Mouse (Mus musculus) spleen, adult 2 months (tissue): ENCODE measurements around the gene Erg. TPM values are rescaled to one million over a fixed set of nuclear protein-coding genes. Genes with fewer than 3 reads are reported as not detected.

Experiments
- DNase-seq, 2 experiments: peaks; one replicate each; pipeline versions ENCODE4 v3.0.0 to v3.0.0-alpha.2; 2012 to 2021; ENCODE audit warnings: low spot score in 2 of 2, low read depth in 1 of 2
- H3K27ac ChIP-seq: fragments of 200-500 bp; 2 replicates; pipeline ENCODE4 v1.5.1; 2012; ENCODE audit warnings: low read length, inconsistent platforms; ENCODE audit not compliant: insufficient read depth
- H3K27me3 ChIP-seq: fragments of 200-500 bp; 2 replicates; pipeline ENCODE4 v1.6.1; 2012; ENCODE audit warnings: mild to moderate bottlenecking, moderate library complexity, low read length, inconsistent platforms; ENCODE audit not compliant: control insufficient read depth, insufficient read depth
- H3K36me3 ChIP-seq: fragments of 200-500 bp; 2 replicates; pipeline ENCODE4 v1.6.1; 2012; ENCODE audit warnings: mild to moderate bottlenecking, low read length, inconsistent platforms; ENCODE audit not compliant: control insufficient read depth, insufficient read depth
- H3K4me1 ChIP-seq: fragments of 200-500 bp; 2 replicates; pipeline ENCODE4 v1.6.1; 2011; ENCODE audit warnings: inconsistent platforms; ENCODE audit not compliant: control insufficient read depth, insufficient read depth, insufficient read length
- H3K4me3 ChIP-seq: fragments of 200-500 bp; 2 replicates; pipeline ENCODE4 v1.5.1; 2011; ENCODE audit warnings: mild to moderate bottlenecking, inconsistent platforms; ENCODE audit not compliant: insufficient read depth, insufficient read length; ENCODE audit errors: extremely low read depth
- CTCF ChIP-seq: fragments of 200-500 bp; IDR thresholded peaks from 2 replicates; pipeline ENCODE4 v1.5.1; 2011; ENCODE audit warnings: mild to moderate bottlenecking, inconsistent platforms; ENCODE audit not compliant: insufficient read depth, insufficient read length, insufficient replicate concordance; ENCODE audit errors: extremely low read depth
- POLR2A ChIP-seq: fragments of 200-500 bp; IDR thresholded peaks from 2 replicates; pipeline ENCODE4 v1.6.1; 2011; ENCODE audit warnings: low read depth, low read length, inconsistent platforms
- WGBS: fragments of 180-500 bp; shearing (Covaris S2); methylation state at CpG from one replicate; pipeline ENCODE4 v1.1.7; 2018; 5-methylcytosine and 5-hydroxymethylcytosine counted together
- polyA plus RNA-seq: library from polyadenylated mRNA; depleted of rRNA; stranded (reverse); fragments of >200 nt; gene quantifications from 2 replicates; pipeline ENCODE4 v1.2.3, GENCODE M21; 2012

The Erg gene
- polyA plus RNA-seq, 1 experiment, result 7.1 TPM

DNA sequence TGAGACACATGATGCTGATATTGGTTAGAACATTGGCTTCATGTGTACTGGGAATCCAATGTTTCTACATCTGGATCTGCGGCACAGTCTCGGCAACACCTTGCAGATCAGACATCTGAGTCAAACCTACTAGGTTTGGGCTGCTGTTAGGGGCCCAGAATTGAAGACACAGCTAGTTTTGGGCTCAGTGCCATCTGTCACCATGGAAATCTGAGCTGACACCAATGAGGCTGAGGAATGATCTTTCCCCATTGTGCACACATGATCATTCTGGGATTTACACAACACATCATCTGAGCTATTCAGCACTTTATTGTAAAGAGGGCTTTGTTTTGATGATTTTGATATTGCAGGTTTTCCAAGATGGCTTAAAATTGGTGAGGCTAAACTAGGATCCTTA is 199.4 kb downstream of the Erg start:
- Histone ChIP-seq H3K27ac (no peak overlapping the region), H3K36me3 (no peaks in the 10 kb centered on the region), H3K4me1 (peaks cover 3% of the 10 kb centered on the region; the same call in 1 of the 2 replicates), H3K4me3 (no peak overlapping the region), H3K27me3 (no peaks in the 10 kb centered on the region)
- DNase-seq, result no peak
- TF ChIP-seq CTCF, result no peak
- no peak for TF ChIP-seq POLR2A
- WGBS, result 92% methylated on average over 2 of the region's 2 CpGs

DNA sequence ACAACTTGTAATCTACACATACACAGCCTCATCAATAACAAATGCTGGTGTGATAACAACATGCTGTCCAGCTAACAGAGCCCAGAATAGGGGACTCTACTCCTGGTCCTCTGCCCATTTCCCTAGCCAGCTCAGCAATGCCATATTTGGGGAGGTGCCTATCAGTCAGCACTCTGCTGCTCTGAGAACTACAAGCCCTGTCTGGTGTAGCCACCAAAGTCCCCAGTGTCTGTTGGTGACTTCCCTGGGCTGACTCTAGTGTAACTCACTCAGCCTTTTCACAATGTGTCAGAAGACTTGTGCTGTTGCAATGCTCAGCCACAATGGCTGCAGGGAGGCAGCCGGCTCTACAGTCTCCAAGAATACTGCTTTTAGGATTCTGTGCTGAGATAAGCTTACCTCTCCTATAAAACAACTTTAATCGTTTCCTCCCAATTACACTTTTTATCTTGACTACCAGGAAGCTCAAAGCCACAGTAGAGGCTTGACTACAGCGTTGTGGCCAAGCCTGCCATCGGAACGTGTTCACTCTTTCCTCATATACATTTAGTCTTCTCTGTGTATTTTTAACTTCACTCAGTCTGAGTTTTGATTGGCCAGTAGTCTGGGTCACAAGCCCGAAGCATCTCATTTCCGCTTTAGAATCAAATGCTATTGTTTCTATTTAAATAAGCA is 201.0 kb downstream of the Erg start:
- no peak for DNase-seq
- no peak overlapping the region for H3K27ac ChIP-seq
- no peak for TF ChIP-seq CTCF
- WGBS, result 71% methylated on average over 7 of the region's 7 CpGs
- H3K4me3 ChIP-seq, result no peak overlapping the region
- no peaks in the 10 kb centered on the region for H3K36me3 ChIP-seq
- peaks cover 3% of the 10 kb centered on the region; the same call in 1 of the 2 replicates for H3K4me1 ChIP-seq
- H3K27me3 ChIP-seq, result no peaks in the 10 kb centered on the region

DNA sequence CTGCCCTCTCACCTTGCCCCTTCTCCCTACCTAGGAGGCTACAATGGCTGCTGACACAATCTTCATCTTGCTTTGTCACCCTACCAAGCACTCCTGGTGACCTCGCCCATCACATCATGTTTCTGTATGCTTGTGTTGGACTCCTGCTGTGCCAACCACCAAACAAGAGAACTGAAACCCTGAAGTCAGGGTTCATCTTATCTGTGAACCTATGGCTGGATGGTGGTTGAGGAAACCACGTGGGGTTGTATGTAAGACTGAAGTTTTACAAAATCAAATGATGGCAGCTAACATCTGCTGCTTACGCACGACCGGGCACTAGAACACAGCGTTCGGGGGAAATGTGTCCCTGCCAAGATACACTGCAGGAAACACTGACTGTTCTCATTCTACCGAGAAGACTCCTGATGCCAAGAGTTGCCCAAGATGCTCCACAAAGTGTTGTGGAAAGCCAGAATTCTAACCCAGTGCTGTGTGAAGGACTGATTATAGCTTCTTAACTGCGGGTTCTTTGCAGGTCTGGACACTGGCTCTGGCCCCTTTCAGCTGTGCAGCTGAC is 201.7 kb downstream of the Erg start:
- Histone ChIP-seq H3K4me1 (peaks cover 3% of the 10 kb centered on the region; the same call in 1 of the 2 replicates), H3K36me3 (no peaks in the 10 kb centered on the region), H3K4me3 (no peak overlapping the region), H3K27ac (no peak overlapping the region), H3K27me3 (no peaks in the 10 kb centered on the region)
- 34% methylated on average over 9 of the region's 9 CpGs for WGBS
- DNase-seq, result peak in 1 of 2 experiments; percentile 33
- TF ChIP-seq CTCF (no peak), POLR2A (no peak)

DNA sequence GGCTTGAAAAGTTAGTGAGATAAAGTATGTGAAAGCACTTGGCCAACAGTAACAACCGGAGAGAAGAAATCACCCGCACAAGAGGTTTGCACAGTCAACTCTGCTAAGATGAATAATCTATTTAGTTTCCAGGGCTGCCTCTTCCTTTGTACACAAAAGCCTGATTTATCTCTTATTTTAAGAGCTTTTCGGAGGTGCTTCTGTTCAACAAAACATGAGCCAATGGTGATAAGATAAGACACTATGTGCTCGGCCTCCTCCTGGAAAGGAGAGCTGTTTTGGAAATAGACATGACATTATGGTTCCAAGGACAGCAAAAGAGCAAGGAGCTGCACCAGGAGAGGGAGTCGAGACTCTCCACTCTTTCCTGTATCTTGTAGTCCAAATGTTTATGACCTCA is 204.1 kb downstream of the Erg start:
- H3K4me3 ChIP-seq, result no peak overlapping the region
- TF ChIP-seq POLR2A (no peak), CTCF (no peak)
- H3K27ac ChIP-seq, result no peak overlapping the region
- H3K27me3 ChIP-seq, result no peaks in the 10 kb centered on the region
- no peaks in the 10 kb centered on the region for H3K36me3 ChIP-seq
- no peak for DNase-seq
- peaks cover 3% of the 10 kb centered on the region; the same call in 1 of the 2 replicates for H3K4me1 ChIP-seq
- 81% methylated on average over 5 of the region's 5 CpGs for WGBS

DNA sequence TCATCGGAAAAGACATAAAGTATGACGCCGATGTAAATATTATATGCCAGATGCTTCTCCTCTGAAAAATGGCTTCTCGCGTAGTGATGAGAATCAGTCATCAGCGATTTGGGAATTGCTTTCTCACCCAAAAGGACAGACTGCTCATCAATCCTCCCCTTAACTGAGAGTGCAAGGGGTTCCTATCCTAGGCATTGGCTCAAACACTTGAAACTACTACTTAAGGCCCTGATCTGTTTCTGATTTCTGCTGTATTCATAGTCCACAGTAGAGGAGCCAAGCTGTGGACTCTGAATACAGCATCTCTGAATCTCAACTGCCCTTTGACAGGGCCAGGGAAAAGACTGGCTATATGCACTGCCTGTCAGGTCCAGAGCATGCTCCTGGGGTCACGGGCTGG is 209.6 kb downstream of the Erg start:
- DNase-seq, result no peak
- TF ChIP-seq CTCF (no peak), POLR2A (no peak)
- H3K4me3 ChIP-seq, result no peak overlapping the region
- peaks cover 2% of the 10 kb centered on the region; the same call in 1 of the 2 replicates for H3K4me1 ChIP-seq
- 95% methylated on average over 7 of the region's 7 CpGs for WGBS
- no peak overlapping the region for H3K27ac ChIP-seq
- H3K36me3 ChIP-seq, result no peaks in the 10 kb centered on the region
- no peaks in the 10 kb centered on the region for H3K27me3 ChIP-seq

DNA sequence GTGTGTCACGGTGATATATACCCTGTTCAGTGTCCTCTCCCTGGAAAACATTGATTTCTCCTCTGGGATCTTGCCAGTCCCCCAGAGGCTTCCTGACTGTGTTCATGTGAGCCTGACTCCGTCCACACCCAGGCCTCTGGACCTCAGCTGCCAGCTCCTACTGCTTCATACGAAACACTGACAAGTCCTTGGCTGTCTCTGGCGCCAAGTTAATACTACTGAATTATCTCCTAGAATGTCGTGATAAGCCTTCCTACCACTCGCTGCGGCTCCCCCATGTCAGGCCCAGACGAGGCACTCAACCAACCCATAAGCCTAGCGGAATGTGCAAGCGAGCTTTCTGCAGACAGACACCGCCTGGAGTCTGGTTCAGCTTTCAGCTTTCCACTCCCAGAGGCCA is 210.0 kb downstream of the Erg start:
- no peak overlapping the region for H3K4me3 ChIP-seq
- no peak overlapping the region for H3K27ac ChIP-seq
- no peak for DNase-seq
- no peaks in the 10 kb centered on the region for H3K27me3 ChIP-seq
- no peaks in the 10 kb centered on the region for H3K36me3 ChIP-seq
- WGBS, result 83% methylated on average over 11 of the region's 11 CpGs
- peaks cover 2% of the 10 kb centered on the region; the same call in 1 of the 2 replicates for H3K4me1 ChIP-seq
- no peak for TF ChIP-seq CTCF
- TF ChIP-seq POLR2A, result no peak

DNA sequence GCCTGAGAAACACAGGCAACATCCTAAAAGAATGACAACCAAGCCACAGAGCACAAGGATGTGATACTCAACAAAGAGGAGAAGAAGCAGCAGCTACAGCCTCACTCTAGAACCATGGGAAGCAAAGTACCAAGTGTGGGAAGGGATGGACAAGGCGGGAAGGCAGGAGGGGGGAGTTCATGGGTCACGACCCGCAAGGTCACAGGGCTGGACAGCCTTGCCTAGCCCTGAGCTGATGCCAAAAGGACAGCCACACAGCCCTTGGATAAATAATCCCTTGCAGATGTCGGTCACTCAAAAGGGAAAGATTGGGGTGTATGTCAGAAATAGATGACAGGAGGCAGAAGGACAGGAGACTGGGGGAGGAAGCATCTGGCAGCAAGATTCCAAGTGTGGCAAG is 211.7 kb downstream of the Erg start:
- no peak for TF ChIP-seq CTCF
- no peaks in the 10 kb centered on the region for H3K36me3 ChIP-seq

More for the DNA sequence above, 211.7 kb downstream of the Erg start:
- 86% methylated on average over 4 of the region's 4 CpGs for WGBS
- H3K27me3 ChIP-seq, result no peaks in the 10 kb centered on the region
- H3K4me3 ChIP-seq, result no peak overlapping the region
- DNase-seq, result no peak
- peaks cover 2% of the 10 kb centered on the region; the same call in 1 of the 2 replicates for H3K4me1 ChIP-seq
- H3K27ac ChIP-seq, result no peak overlapping the region
